Mouse (Mus musculus) kidney, adult 2 months (tissue): ENCODE measurements around the gene Msi2. TPM values are rescaled to one million over a fixed set of nuclear protein-coding genes. Genes with fewer than 3 reads are reported as not detected.
A peak's percentile ranks its signal among the peaks of the same experiment; 100 is the strongest.

Experiments used
- DNase-seq: peaks from one replicate; pipeline ENCODE4 v3.0.0; 2021
- H3K27ac ChIP-seq: fragments of 200-500 bp; 2 replicates; pipeline ENCODE4 v1.5.1; 2012; ENCODE audit warnings: low read depth, low read length, control low read depth, inconsistent platforms; ENCODE audit not compliant: insufficient read depth
- H3K27me3 ChIP-seq: fragments of 200-500 bp; replicated peaks from 2 replicates; pipeline ENCODE4 v1.6.1; 2012; ENCODE audit warnings: mild to moderate bottlenecking, moderate library complexity, low read length, inconsistent platforms; ENCODE audit not compliant: control insufficient read depth, insufficient read depth
- H3K36me3 ChIP-seq: fragments of 200-500 bp; 2 replicates; pipeline ENCODE4 v1.6.1; 2012; ENCODE audit warnings: mild to moderate bottlenecking, moderate library complexity, low read length, inconsistent platforms; ENCODE audit not compliant: control insufficient read depth, insufficient read depth
- H3K4me1 ChIP-seq: fragments of 200-500 bp; 2 replicates; pipeline ENCODE4 v1.6.1; 2011; ENCODE audit warnings: low read length; ENCODE audit not compliant: control insufficient read depth, insufficient read depth
- H3K4me3 ChIP-seq: fragments of 200-500 bp; 2 replicates; pipeline ENCODE4 v1.5.1; 2011; ENCODE audit warnings: mild to moderate bottlenecking, low read depth, low read length, control low read depth; ENCODE audit not compliant: insufficient read depth
- CTCF ChIP-seq: fragments of 200-500 bp; conservative IDR thresholded peaks from 2 replicates; pipeline ENCODE4 v1.5.1; 2011; ENCODE audit warnings: low read depth, mild to moderate bottlenecking, control low read depth, low read length, moderate library complexity, mixed read lengths; ENCODE audit not compliant: insufficient read depth, insufficient read length
- POLR2A ChIP-seq: fragments of 200-500 bp; IDR thresholded peaks from one replicate; pipeline ENCODE4 v1.6.1; 2011; ENCODE audit warnings: low read depth, low read length, control low read depth
- WGBS: fragments of 180-500 bp; shearing (Covaris S2); methylation state at CpG from one replicate; pipeline ENCODE4 v1.1.7; 2018; 5-methylcytosine and 5-hydroxymethylcytosine counted together
- polyA plus RNA-seq: library from polyadenylated mRNA; depleted of rRNA; stranded (reverse); fragments of >200 nt; gene quantifications from 2 replicates; pipeline ENCODE4 v1.2.3, GENCODE M21; 2012

Gene Msi2
- polyA plus RNA-seq, 1 experiment = 43.5 TPM

DNA sequence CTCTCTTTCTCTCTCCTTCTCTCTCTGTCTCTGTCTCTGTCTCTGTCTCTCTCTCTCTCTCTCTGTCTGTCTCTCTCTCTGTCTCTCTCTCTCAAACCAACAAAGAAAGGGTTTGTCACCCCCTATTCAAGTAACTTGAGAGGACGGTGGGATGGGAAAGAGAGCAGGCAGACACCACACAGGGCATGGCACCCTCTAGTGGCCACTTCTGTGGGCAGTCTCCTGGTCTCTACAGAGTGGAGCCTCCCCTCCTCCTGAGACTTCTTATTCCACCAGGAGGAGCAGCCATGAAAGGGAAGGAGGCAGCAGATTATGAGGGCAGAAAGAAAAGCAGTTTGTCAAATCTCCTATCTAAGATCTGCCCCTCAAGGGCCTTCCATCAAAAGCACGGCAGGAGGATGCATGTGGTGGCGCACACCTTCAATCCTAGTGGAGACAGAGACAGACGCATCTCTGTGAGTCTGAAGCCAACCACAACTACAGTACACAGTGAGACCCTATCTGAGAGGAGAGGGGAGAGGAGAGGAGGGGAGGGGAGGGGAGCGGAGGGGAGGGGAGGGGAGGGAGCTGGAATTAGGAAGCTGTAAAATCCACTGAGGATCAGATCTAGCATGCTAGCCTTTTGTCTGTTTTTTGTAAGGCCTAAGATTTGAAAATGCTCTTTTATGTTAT, 305.8 kb downstream of the Msi2 start:
- Histone ChIP-seq H3K4me1 (0 out of 2 replicates have a peak, but pooled peaks cover under 1% of the 10 kb centered on the region), H3K4me3 (no peak overlapping the region), H3K36me3 (no peaks in the 10 kb centered on the region), H3K27me3 (no peaks in the 10 kb centered on the region), H3K27ac (no peak overlapping the region)
- DNase-seq = peak; percentile 69
- TF ChIP-seq POLR2A (no peak), CTCF (peak; percentile 83)
- WGBS = 53% methylated on average over 5 of the region's 5 CpGs

DNA sequence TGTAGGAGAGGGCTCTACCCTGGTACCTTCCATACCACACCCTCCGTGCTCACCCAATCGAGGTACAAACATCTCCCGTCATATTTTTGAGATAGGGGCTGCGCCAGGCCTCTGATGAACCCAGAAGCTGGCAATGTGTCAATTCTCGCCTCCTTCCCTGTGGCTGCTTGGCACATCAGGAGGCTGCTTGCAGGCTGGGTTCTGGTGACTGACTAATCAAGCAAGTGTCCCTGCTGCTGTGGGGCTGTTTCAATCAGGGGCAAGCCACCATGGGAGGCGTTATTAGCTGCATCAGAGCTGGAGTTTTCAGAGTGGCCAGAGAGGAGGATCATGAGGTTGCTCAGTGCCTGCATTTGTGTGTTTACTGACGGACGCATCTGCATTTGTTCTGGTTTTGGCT, 310.0 kb downstream of the Msi2 start:
- TF ChIP-seq POLR2A (no peak), CTCF (no peak)
- Histone ChIP-seq H3K4me3 (no peak overlapping the region), H3K36me3 (no peaks in the 10 kb centered on the region), H3K4me1 (peaks cover 23% of the 10 kb centered on the region), H3K27me3 (no peaks in the 10 kb centered on the region), H3K27ac (no peak overlapping the region)
- 91% methylated on average over 8 of the region's 8 CpGs for WGBS
- DNase-seq = no peak

DNA sequence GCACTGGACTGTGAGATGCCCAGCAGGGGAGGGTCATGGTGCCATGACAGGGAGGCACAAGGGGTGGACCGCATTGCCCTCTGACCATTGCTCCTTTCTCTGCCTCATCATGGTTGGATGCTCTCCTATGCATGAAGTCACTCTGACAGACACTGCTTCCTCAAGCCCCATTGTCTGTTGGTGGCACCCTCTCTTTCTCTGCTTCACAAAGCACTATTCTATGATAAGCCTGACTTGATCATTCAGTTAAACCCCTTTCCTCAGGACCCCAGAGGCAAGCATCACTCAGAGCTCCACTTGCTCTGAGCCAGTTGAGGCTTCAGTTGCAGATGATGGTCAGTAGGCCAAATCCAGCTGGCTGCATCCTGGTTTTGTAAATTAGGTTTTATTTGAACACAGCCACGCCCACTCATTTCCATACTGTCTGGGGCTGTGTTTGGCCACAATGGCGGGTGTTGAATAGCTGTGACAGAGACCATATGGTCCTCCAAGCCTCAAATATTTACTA, 311.9 kb downstream of the Msi2 start:
- WGBS = 61% methylated on average over 3 of the region's 3 CpGs
- H3K27ac ChIP-seq = no peak overlapping the region
- DNase-seq = peak; percentile 86

DNA sequence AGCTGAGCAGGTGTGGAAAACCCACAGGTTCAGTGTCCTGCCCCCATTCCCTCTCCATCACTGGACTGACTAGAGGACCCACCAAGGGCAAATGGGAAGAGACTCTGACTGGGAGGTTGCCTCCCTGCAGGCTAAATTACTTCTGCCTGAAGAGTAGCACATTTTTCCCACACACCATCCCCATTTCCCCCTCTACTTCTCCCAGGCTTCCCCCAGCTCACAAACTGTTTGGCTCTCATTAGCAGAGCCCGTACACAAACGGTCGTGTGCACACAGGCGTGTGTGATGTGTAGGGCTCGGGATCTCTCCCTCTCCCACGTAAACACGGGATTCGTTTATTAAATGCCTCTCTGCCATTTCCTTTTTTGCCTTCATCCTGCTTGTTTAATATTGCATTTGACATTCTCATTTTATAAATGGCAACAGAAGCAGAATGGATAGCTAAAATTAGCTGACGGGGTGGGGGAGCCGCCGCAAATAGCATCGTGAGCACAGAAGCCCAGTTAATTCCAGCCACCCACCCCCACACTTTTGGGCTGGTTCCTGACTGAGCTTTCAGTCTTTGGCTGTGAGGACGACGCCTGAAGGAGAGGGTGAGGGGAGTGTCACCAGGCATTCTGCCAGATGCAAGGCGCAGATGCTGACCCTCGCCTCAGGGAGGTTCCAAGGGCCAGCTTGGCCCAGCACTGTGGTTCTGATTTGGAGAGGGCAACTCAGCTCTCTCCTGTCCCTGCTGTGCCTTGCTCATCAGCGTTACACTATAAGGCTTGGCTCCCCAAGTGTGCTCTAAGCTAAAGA, 313.3 kb downstream of the Msi2 start:
- Histone ChIP-seq H3K27me3 (no peaks in the 10 kb centered on the region), H3K27ac (no peak overlapping the region), H3K4me3 (no peak overlapping the region), H3K36me3 (no peaks in the 10 kb centered on the region), H3K4me1 (peaks cover 26% of the 10 kb centered on the region)
- TF ChIP-seq POLR2A (no peak), CTCF (no peak)
- peak; percentile 55 for DNase-seq
- 33% methylated on average over 17 of the region's 17 CpGs for WGBS

More for the DNA sequence above, 311.9 kb downstream of the Msi2 start:
- no peak for TF ChIP-seq POLR2A
- no peak for TF ChIP-seq CTCF
- no peak overlapping the region for H3K4me3 ChIP-seq
- H3K4me1 ChIP-seq = peaks cover 23% of the 10 kb centered on the region
- H3K36me3 ChIP-seq = no peaks in the 10 kb centered on the region
- no peaks in the 10 kb centered on the region for H3K27me3 ChIP-seq

DNA sequence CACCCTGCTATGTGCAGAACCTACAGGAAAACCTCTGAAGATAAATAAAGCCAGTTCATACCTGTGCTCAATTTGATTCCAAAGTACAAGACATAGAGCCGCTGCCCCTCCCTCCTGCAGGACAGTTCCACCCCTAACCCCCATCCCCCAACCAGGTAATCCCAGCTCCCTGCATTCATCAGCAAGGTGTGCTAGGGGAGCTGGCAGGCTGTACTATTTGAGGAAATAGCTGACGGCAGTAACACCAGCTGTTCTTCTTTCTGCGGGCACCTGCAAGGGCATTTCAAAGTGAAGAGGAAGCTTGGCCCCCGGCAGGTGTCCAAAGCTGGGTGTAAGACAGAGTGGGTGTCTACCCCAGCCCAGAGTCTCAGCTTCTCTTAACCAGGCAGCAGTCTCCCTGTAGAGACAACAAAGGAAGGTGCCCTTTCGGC, 314.1 kb downstream of the Msi2 start:
- H3K4me1 ChIP-seq = peaks cover 26% of the 10 kb centered on the region
- H3K36me3 ChIP-seq = no peaks in the 10 kb centered on the region
- DNase-seq = peak; percentile 40
- no peaks in the 10 kb centered on the region for H3K27me3 ChIP-seq
- no peak overlapping the region for H3K27ac ChIP-seq
- WGBS = 44% methylated on average over 5 of the region's 5 CpGs
- no peak overlapping the region for H3K4me3 ChIP-seq
- TF ChIP-seq CTCF (no peak), POLR2A (no peak)

DNA sequence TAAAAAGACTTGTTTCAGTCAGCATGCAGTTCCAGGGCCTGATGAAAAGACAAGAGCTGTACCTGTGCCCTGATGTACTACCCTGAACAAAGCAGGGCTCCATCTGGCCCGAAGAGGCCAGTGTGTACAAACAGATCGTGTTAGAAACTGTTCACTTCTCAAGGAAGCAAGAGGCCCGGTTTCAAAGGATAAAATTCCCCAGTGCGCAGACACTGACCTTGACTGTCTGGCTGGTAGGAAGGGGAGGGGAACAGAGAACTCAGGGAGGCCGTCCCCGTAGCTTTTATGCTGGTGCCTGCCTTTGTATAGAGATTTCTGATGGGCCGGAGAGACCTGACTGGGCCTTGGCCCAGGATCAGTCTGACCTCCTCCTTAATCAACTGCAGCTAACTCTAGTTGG, 316.0 kb downstream of the Msi2 start:
- Histone ChIP-seq H3K36me3 (no peaks in the 10 kb centered on the region), H3K4me1 (peaks cover 23% of the 10 kb centered on the region), H3K27ac (no peak overlapping the region), H3K27me3 (no peaks in the 10 kb centered on the region), H3K4me3 (no peak overlapping the region)
- 48% methylated on average over 7 of the region's 7 CpGs for WGBS
- no peak for TF ChIP-seq POLR2A
- no peak for DNase-seq

DNA sequence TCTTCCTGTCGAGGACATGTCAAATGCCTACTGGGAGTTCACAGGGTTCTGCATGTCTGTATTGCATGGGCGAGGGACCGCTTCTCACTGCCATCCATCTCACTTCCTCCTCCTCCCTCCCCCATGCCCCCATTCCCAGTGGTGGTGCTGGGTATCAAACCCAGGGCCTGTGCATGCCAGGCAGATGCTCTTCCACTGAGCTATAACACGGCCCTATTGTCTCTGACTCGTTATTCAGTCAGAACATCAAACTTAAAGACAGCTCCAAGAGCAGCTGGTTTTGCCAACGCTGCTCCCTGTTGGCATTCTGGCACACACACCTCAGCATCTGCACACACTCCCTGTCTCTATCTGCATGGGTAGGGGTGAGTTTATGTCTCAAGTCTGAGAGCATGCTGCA, 317.0 kb downstream of the Msi2 start:
- Histone ChIP-seq H3K27me3 (no peaks in the 10 kb centered on the region), H3K27ac (no peak overlapping the region), H3K4me3 (no peak overlapping the region), H3K36me3 (no peaks in the 10 kb centered on the region), H3K4me1 (peaks cover 21% of the 10 kb centered on the region)
- WGBS = 81% methylated on average over 6 of the region's 6 CpGs
- DNase-seq = no peak
- TF ChIP-seq POLR2A (no peak), CTCF (no peak)
